Mouse (Mus musculus) MEL (cell line): ENCODE results near the gene Tbl1x. TPM values are rescaled to one million over a fixed set of nuclear protein-coding genes. Genes with fewer than 3 reads are reported as not detected.

Experiments used
- DNase-seq: peaks from one replicate; pipeline ENCODE4 v3.0.0; 2011; ENCODE audit warnings: low read depth, low spot score
- H3K27ac ChIP-seq: 2 replicates; pipeline ENCODE4 v1.5.1; 2012; ENCODE audit warnings: low read depth, mild to moderate bottlenecking, control low read depth, low read length, moderate library complexity; ENCODE audit not compliant: control insufficient read depth
- H3K27me3 ChIP-seq, 2 experiments: fragments of 150-350 bp in 1 of 2; sonication (generic) in 1 of 2; 2 replicates each; pipeline ENCODE4 v1.6.1; 2012; ENCODE audit warnings: low read length in 2 of 2, mild to moderate bottlenecking in 2 of 2, improper control_type of control experiment in 1 of 2, moderate library complexity in 1 of 2; ENCODE audit not compliant: insufficient read depth in 2 of 2, control insufficient read depth in 1 of 2
- H3K36me3 ChIP-seq, 2 experiments: 2 replicates each; pipeline ENCODE4 v1.6.1; 2012 to 2014; ENCODE audit warnings: low read length in 2 of 2, improper control_type of control experiment in 1 of 2, inconsistent platforms in 1 of 2, mild to moderate bottlenecking in 1 of 2; ENCODE audit not compliant: insufficient read depth in 2 of 2, control insufficient read depth in 1 of 2
- H3K4me1 ChIP-seq, 2 experiments: fragments of 150-350 bp in 1 of 2; sonication (generic) in 1 of 2; 2 replicates each; pipeline ENCODE4 v1.6.1; 2012; ENCODE audit warnings: low read length in 2 of 2, improper control_type of control experiment in 1 of 2, mild to moderate bottlenecking in 1 of 2; ENCODE audit not compliant: insufficient read depth in 2 of 2, control insufficient read depth in 1 of 2
- H3K4me3 ChIP-seq, 2 experiments: fragments of 150-350 bp in 1 of 2; sonication (generic) in 1 of 2; 2 replicates each; pipeline ENCODE4 v1.5.1; 2012; ENCODE audit warnings: low read depth in 2 of 2, low read length in 2 of 2, mild to moderate bottlenecking in 2 of 2, moderate library complexity in 2 of 2, control low read depth in 1 of 2, improper control_type of control experiment in 1 of 2; ENCODE audit not compliant: control insufficient read depth in 1 of 2, insufficient read depth in 1 of 2
- H3K79me2 ChIP-seq: 2 replicates; pipeline ENCODE4 v1.6.1; 2012; ENCODE audit warnings: mild to moderate bottlenecking, low read length, moderate library complexity; ENCODE audit not compliant: control insufficient read depth, poor library complexity, insufficient read depth
- H3K9ac ChIP-seq: 2 replicates; pipeline ENCODE4 v1.6.1; 2012; ENCODE audit warnings: low read depth, mild to moderate bottlenecking, control low read depth, low read length, moderate library complexity; ENCODE audit not compliant: control insufficient read depth, poor library complexity, severe bottlenecking
- H3K9me3 ChIP-seq: fragments of 150-350 bp; sonication (generic); replicated peaks from 2 replicates; pipeline ENCODE4 v1.6.1; 2012; ENCODE audit warnings: mild to moderate bottlenecking, low read length, improper control_type of control experiment, moderate library complexity; ENCODE audit not compliant: insufficient read depth
- BHLHE40 ChIP-seq: IDR thresholded peaks from 2 replicates; pipeline ENCODE4 v1.6.1; 2012; ENCODE audit warnings: low read depth, mild to moderate bottlenecking, inconsistent platforms, low read length, improper control_type of control experiment, borderline replicate concordance
- CHD1 ChIP-seq: IDR thresholded peaks from 2 replicates; pipeline ENCODE4 v1.6.1; 2012; ENCODE audit warnings: low read depth, mild to moderate bottlenecking, inconsistent platforms, low read length, improper control_type of control experiment
- CTCF ChIP-seq, 3 experiments: IDR thresholded peaks in 2 of 3; conservative IDR thresholded peaks in 1 of 3; 2 replicates each; pipeline ENCODE4 v1.5.1; 2011 to 2012; ENCODE audit warnings: low read length in 3 of 3, low read depth in 2 of 3, mild to moderate bottlenecking in 2 of 3, improper control_type of control experiment in 1 of 3, inconsistent platforms in 1 of 3, mixed read lengths in 1 of 3, moderate library complexity in 1 of 3; ENCODE audit not compliant: control insufficient read depth in 1 of 3, insufficient read depth in 1 of 3, poor library complexity in 1 of 3, severe bottlenecking in 1 of 3
- E2F4 ChIP-seq: IDR thresholded peaks from 2 replicates; pipeline ENCODE4 v1.6.1; 2011; ENCODE audit warnings: low read depth, low read length, improper control_type of control experiment, borderline replicate concordance
- ELF1 ChIP-seq: IDR thresholded peaks from 2 replicates; pipeline ENCODE4 v1.6.1; 2014; ENCODE audit warnings: low read depth, mild to moderate bottlenecking, inconsistent platforms, low read length, improper control_type of control experiment, moderate library complexity
- GABPA ChIP-seq: IDR thresholded peaks from 2 replicates; pipeline ENCODE4 v1.6.1; 2012; ENCODE audit warnings: low read depth, mild to moderate bottlenecking, inconsistent platforms, low read length, improper control_type of control experiment, moderate library complexity
- HCFC1 ChIP-seq: IDR thresholded peaks from 2 replicates; pipeline ENCODE4 v1.6.1; 2012; ENCODE audit warnings: low read depth, mild to moderate bottlenecking, inconsistent platforms, low read length, improper control_type of control experiment, moderate library complexity
- KAT2A ChIP-seq: conservative IDR thresholded peaks from 2 replicates; pipeline ENCODE4 v1.6.1; 2012; ENCODE audit warnings: low read depth, low read length, improper control_type of control experiment, inconsistent platforms
- MEF2A ChIP-seq: IDR thresholded peaks from 2 replicates; pipeline ENCODE4 v1.6.1; 2014; ENCODE audit warnings: low read depth, mild to moderate bottlenecking, inconsistent platforms, low read length, improper control_type of control experiment; ENCODE audit not compliant: poor library complexity, insufficient replicate concordance, severe bottlenecking; ENCODE audit errors: extremely low read depth
- MXI1 ChIP-seq: IDR thresholded peaks from 2 replicates; pipeline ENCODE4 v1.6.1; 2011; ENCODE audit warnings: mild to moderate bottlenecking, low read depth, low read length, improper control_type of control experiment
- MYB ChIP-seq: IDR thresholded peaks from 2 replicates; pipeline ENCODE4 v1.6.1; 2011; ENCODE audit warnings: mild to moderate bottlenecking, low read depth, low read length, improper control_type of control experiment
- MYC ChIP-seq: IDR thresholded peaks from 2 replicates; pipeline ENCODE4 v1.6.1; 2011; ENCODE audit warnings: low read depth, mild to moderate bottlenecking, low read length, improper control_type of control experiment, moderate library complexity
- NRF1 ChIP-seq: IDR thresholded peaks from 2 replicates; pipeline ENCODE4 v1.6.1; 2014; ENCODE audit warnings: low read depth, mild to moderate bottlenecking, inconsistent platforms, low read length, improper control_type of control experiment, moderate library complexity; ENCODE audit not compliant: poor library complexity, insufficient read depth, severe bottlenecking
- POLR2A ChIP-seq, 2 experiments: IDR thresholded peaks; 2 replicates each; pipeline ENCODE4 v1.6.1; 2011 to 2012; ENCODE audit warnings: low read length in 2 of 2, mild to moderate bottlenecking in 2 of 2, control low read depth in 1 of 2, improper control_type of control experiment in 1 of 2, low read depth in 1 of 2, moderate library complexity in 1 of 2; ENCODE audit not compliant: control insufficient read depth in 1 of 2, insufficient read depth in 1 of 2, poor library complexity in 1 of 2
- RCOR1 ChIP-seq: IDR thresholded peaks from 2 replicates; pipeline ENCODE4 v1.6.1; 2012; ENCODE audit warnings: low read depth, mild to moderate bottlenecking, inconsistent platforms, low read length, improper control_type of control experiment
- SIN3A ChIP-seq: IDR thresholded peaks from 2 replicates; pipeline ENCODE4 v1.6.1; 2012; ENCODE audit warnings: low read length, improper control_type of control experiment, inconsistent platforms
- TAL1 ChIP-seq: IDR thresholded peaks from 2 replicates; pipeline ENCODE4 v1.6.1; 2012; ENCODE audit warnings: mild to moderate bottlenecking, inconsistent platforms, low read length, moderate library complexity, mixed read lengths
- TBP ChIP-seq: IDR thresholded peaks from 2 replicates; pipeline ENCODE4 v1.8.0; 2011; ENCODE audit warnings: low read depth, low read length, improper control_type of control experiment
- TCF12 ChIP-seq: IDR thresholded peaks from 2 replicates; pipeline ENCODE4 v1.6.1; 2014; ENCODE audit warnings: low read depth, mild to moderate bottlenecking, inconsistent platforms, low read length, improper control_type of control experiment, moderate library complexity
- ZC3H11A ChIP-seq: IDR thresholded peaks from 2 replicates; pipeline ENCODE4 v1.6.1; 2012; ENCODE audit warnings: low read depth, mild to moderate bottlenecking, inconsistent platforms, low read length, improper control_type of control experiment
- ZMIZ1 ChIP-seq: IDR thresholded peaks from 2 replicates; pipeline ENCODE4 v1.6.1; 2012; ENCODE audit warnings: low read depth, mild to moderate bottlenecking, inconsistent platforms, low read length, improper control_type of control experiment, moderate library complexity
- polyA plus RNA-seq, 2 experiments: library from polyadenylated mRNA; stranded (reverse) in 1 of 2; unstranded in 1 of 2; fragments of >175 nt in 1 of 2; fragments of >200 nt in 1 of 2; gene quantifications; 2 replicates each; pipeline versions ENCODE4 v1.2.1 to v1.2.4; 2012; ENCODE audit warnings: low replicate concordance in 2 of 2, low read depth in 1 of 2; ENCODE audit not compliant: insufficient read length in 2 of 2, insufficient read depth in 1 of 2, missing spikeins in 1 of 2
- total RNA-seq: library from RNA; depleted of rRNA; stranded (reverse); fragments of 300-350 nt; gene quantifications from 2 replicates; pipeline ENCODE4 v1.2.3, GENCODE M21; 2012

Tbl1x gene
- total and polyA plus RNA-seq, 3 experiments, result 17.1 to 42.5 (median 27.6) TPM

- TF ChIP-seq CHD1 (no peak), BHLHE40 (no peak), ZMIZ1 (no peak), ELF1 (no peak), HCFC1 (no peak), SIN3A (no peak), ZC3H11A (no peak), RCOR1 (no peak), MEF2A (no peak), TAL1 (no peak)
- Histone ChIP-seq H3K27me3 (no peaks in the 10 kb centered on the region), H3K36me3 (no peaks in the 10 kb centered on the region), H3K27ac (no peak overlapping the region), H3K9ac (no peak overlapping the region), H3K79me2 (no peaks in the 10 kb centered on the region), H3K4me3 (no peak overlapping the region), H3K9me3 (no peaks in the 10 kb centered on the region), H3K4me1 (no peaks in the 10 kb centered on the region)
- DNase-seq, result peak; percentile 4
Observed at GRCm38 (mm10) chrX:77472858-77473257, 38.0 kb upstream of the Tbl1x start.

GRCm38 (mm10) chrX:77473511-77473910 is 37.3 kb upstream of the Tbl1x start:
- Histone ChIP-seq H3K4me1 (no peaks in the 10 kb centered on the region), H3K9ac (no peak overlapping the region), H3K79me2 (no peaks in the 10 kb centered on the region), H3K36me3 (no peaks in the 10 kb centered on the region), H3K27me3 (no peaks in the 10 kb centered on the region), H3K27ac (no peak overlapping the region), H3K9me3 (no peaks in the 10 kb centered on the region), H3K4me3 (no peak overlapping the region)
- no peak for DNase-seq
- TF ChIP-seq MYB (no peak), MXI1 (no peak), POLR2A (IDR thresholded peaks at IDR 0.05; ENCODE audit: control insufficient read depth in 1 of 2, insufficient read depth in 1 of 2, low read depth in 1 of 2, low read length in 2 of 2, poor library complexity in 1 of 2) (no peak), CHD1 (no peak), TCF12 (no peak), TAL1 (no peak), KAT2A (no peak), ELF1 (no peak), CTCF (IDR thresholded peaks at IDR 0.05 in 2 of 3, conservative IDR thresholded peaks at IDR 0.05 in 1 of 3; ENCODE audit: control insufficient read depth in 1 of 3, insufficient read depth in 1 of 3, low read depth in 2 of 3, low read length in 3 of 3, poor library complexity in 1 of 3, severe bottlenecking in 1 of 3) (no peak), E2F4 (no peak), TBP (no peak), MYC (no peak), ZC3H11A (no peak), NRF1 (no peak), GABPA (no peak)
- TF ChIP-seq, all 39 proteins: peak for 0
